Mouse (Mus musculus) c-Kit-positive CD71-positive TER-119-positive erythroid progenitor cells, embryonic 14.5 days (primary cell): ENCODE data around the gene Atp1a4.
"Not testable (repeated sequence)": the region's sequence is repeated elsewhere in the genome, so short reads cannot be mapped to it uniquely, and the experiment has no call there.

Experiments
- DNase-seq: peaks from one replicate; pipeline ENCODE4 v3.0.0-alpha.2; 2013; ENCODE audit warnings: low spot score

The Atp1a4 gene

GRCm38 (mm10) chr1:172281522-172282254 lies 23.5 kb upstream of the Atp1a4 start:
- no peak for DNase-seq

DNA sequence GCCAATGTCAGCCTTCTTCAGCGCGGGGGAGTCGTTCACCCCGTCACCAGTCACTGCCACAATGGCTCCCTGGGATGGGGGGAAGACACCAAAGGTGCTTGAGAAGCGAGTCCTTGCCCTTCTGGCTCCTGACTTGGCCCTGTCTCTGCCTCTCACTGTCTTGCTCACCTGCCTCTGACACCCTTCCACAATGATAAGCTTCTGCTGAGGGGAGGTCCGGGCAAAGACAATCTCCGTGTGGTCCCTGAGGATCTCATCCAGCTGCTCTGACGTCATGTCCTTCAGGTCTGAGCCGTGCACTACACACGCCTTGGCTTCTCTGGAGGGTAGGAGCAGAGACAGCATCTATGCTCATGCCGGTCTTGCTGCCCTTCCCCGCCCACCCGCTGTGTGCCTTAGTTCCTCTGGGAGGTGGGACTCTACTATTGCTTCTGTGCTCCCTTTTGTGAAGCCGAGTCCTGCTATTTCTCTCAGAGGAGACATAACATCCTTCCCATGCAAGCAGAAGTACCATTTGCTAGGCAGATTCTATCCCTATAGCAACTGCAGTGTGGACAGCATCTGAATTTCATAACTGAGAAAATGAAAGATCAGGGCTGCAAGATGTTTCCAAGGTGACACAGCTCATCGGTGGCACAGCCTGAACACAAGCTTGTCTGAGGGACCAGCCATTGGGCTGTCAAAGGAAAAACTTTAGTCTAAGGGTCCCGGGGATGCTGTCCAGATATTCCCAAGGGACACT lies 21.7 kb upstream of the Atp1a4 start:
- DNase-seq, result no peak

GRCm38 (mm10) chr1:172278328-172278727 lies 20.1 kb upstream of the Atp1a4 start:
- no peak for DNase-seq

- DNase-seq, result no peak
Measured at GRCm38 (mm10) chr1:172277172-172277571, 19.0 kb upstream of the Atp1a4 start.

DNA sequence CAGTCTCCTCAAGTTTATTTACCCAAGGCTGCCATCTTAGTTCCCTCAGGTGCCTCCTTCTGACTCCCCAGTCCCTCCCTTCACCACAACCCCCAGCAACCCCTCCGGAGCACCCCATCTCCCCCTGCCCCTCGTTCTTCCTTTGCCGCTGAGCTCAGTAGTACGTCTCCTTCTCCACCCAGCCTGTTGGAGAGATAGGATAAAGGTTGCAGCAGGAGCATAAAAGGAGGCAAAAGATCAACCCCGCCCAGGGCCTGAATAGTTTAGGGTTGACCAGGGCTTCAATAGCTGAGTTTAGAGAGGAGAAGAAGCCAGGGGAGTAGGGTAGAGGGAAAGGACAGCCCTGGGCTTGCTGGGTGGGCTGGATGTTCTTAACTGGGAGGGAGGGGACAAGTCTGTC lies 16.3 kb upstream of the Atp1a4 start:
- no peak for DNase-seq

GRCm38 (mm10) chr1:172274116-172274515 lies 15.9 kb upstream of the Atp1a4 start:
- no peak for DNase-seq

DNA sequence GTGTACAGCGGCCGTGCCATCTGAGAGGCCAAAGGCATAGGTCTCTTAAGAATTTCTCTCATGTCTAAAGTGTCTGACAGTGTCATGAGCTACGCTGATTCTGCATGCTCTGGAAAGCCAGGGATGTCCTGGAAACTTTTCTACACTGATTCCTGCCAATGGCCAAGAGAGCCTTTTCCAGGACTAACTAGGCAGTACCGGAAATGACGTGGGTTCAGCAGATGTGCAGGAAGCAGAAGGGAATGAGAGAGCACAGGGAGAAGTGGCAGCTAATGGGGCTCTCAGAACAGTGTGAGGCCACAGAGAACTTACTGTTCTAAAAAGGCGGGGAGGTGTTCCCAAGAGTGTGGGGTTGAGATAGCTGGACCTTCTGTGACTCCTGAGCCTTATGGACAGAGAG lies 15.2 kb upstream of the Atp1a4 start:
- DNase-seq, result no peak

- no peak for DNase-seq
Measured at GRCm38 (mm10) chr1:172271765-172272164, 13.6 kb upstream of the Atp1a4 start.

GRCm38 (mm10) chr1:172271208-172271607 lies 13.0 kb upstream of the Atp1a4 start:
- DNase-seq, result no peak

DNA sequence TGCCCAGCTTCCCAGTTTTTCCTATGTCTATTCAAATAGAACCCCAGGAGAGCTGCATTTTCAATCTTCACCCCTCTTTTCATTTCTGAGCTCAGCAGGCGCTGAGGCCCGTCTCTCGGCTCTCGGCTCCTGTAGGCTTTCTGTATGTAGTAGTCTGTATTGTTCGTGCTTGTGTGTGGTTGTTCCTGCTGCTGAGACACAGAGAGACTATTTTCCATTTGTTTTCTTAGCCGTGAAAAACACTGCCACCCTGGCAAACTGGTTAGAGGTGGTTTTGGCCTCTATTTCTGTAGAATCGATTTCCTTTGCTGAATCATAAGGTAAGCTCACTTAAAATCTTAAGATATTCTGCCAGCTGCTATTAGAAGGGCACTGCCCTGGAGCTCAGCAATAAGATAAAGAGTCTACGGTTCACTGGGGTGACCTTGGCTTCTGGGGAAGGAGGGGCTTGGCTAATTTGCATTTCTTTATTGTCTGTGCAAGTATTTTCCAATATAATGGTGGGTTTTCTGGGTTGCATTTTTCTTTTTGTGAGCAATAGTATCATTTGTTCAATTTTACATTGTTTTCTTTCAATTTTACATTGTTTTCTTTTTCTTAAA lies 3.4 kb upstream of the Atp1a4 start, which contains the start of gene Igsf8:
TSS of gene Igsf8 (plus strand) at position 165 of the 602 bp plus-strand sequence.
- DNase-seq, result no peak

DNA sequence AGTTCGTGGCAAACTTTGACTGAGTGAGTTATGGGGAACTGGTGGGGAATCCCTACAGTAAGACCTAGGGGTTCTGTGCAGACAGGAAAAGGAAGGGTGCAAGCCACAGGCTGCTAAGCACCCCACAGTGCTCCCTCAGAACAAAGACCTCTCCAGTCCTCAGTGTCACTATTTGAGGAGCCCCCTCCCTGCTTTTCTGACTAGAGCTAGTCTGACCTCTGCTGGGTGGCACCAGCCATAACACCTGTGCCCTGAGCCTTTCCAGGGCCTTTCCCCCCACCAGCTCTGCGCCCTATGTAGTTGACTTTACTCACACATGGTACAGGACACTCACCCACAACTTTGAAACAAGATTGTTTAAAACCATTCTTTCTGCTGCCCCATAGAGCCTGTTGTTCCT lies 10.5 kb downstream of the Atp1a4 start:
- DNase-seq, result no peak

- DNase-seq, result no peak
Measured at GRCm38 (mm10) chr1:172247216-172247615, 11.0 kb downstream of the Atp1a4 start.

- not testable (repeated sequence) for DNase-seq
Measured at GRCm38 (mm10) chr1:172244645-172245044, 13.6 kb downstream of the Atp1a4 start.

GRCm38 (mm10) chr1:172243547-172244205 lies 14.5 kb downstream of the Atp1a4 start:
- no peak for DNase-seq

DNA sequence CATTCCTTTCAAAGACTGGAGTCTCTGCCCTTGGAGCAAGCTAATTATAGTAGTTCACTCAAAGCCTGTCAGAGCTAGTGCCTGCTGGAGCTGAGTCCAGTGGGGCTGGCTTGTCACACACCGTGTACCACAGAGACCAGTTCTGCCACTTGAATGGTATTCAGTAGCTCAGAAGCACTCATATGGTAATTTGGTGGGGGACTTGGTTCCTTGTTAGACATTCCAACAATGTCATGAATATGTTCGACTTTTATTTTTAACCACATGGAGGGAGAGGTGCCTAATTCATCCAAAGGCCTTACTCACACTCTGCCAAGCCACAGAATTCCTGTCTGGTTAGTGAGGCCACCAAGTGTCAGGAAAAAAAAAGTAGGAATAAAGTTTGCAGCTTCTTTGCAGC lies 15.8 kb downstream of the Atp1a4 start:
- DNase-seq, result no peak

DNA sequence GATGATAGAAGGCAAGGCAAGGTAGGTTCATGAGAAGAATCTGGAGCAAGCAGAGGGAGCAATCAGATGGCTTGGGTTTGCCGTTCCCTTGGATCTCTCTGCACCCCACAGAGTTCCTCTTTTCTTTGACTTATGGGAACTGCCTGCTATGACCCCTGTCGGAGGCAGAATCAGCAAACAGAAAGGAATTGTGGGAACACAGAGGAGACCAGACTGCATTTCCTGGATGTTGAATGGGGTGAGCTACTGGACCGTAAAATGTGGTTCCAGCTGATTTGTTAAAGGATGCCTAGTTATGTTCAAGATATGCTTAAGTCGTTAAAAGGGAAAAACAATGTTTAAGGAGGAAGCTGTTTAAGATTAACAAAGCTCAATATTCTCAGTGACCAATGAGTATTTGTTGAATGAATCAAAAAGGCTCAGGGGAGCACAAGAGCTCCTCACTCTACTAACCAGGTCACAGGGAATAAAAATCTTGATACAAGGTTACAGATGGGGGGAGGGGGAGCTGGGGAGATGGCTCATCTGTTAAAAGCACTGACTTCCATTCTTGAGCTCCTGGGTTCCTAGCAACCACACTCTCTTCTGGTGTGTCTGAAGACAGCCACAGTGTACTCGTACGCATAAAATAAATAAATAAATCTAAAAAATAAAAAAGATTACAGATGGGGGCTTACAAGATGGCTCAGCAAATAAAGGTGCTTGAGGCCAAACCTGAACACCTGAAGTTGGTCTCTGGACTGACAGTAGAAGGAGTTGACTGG lies 17.1 kb downstream of the Atp1a4 start:
- no peak for DNase-seq

DNA sequence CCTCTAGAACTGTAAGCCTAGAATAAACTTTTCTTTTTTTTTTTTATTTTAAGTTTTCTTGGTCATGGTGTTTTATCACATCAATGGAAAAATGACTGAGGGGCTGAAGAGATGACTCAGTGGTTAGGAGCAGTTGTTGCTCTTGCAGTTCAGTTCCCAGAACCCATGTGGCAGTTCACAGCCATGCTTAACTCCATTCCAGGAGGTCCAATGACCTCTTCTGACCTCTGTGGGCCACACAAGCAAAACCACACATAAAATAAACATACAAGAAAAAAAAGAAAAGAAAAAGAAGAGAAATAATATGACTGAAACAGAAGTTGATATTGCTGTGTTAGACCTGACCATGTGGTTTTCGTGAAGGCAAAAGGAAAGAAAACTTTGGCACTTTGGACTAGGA lies 29.0 kb downstream of the Atp1a4 start:
- DNase-seq, result no peak

DNA sequence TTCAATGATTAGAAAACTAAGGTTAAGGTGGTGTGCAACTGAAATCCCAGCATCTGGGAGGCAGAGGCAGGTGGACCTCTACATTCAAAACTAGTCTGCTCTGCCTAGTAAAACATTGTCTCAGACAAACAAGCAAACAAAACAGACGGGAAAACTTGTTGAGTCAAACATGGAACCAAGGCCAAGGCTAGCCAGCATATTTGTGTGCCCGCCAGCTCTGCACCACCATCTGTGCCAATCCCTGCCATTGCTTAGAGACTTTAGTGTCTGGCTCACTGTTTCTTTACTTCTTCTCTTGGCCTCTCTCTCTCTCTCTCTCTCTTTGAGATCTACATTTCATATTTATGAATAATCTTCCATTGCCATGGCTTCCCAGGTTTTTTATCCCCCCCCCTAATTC lies 30.0 kb downstream of the Atp1a4 start:
- DNase-seq, result no peak

DNA sequence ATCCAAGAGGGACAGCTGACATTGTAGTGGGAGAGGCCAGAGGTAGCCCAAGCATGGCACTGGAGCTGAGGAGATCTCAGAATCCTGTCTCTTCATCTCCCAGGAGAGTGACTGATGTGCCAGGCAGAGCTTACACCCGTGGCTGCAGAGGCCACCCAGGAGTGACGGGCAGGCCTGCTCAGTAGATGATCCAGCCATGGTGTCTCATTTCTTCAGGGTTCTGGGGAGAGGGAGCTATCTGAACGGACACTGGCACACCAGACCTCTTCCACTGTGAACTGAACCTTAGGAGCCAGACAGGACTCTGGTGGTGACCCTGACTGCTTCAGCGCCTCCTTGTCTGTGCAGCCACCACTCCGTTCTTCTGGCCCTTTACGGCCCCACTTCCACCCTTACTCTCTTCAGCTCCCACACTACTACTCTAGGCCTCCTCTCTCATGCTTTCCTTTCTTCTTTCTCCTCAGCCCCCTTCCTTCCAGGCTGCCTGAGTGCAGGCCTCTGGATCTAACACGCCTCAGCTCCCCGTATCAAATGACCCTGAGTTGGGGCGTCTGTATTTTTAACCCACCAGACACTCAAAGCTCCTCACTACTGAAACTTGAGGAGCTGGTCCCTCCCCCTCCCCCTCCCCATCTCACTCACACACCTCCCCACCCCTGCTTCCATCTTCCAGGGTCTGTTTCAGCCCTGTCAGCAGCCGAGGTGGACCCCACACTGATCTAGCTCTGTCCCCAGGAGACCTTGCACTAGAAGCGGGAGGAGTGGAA lies 36.7 kb downstream of the Atp1a4 start:
- no peak for DNase-seq

GRCm38 (mm10) chr1:172220414-172220813 lies 37.8 kb downstream of the Atp1a4 start:
- DNase-seq, result no peak
